Mouse (Mus musculus): Measurements from ENCODE around the gene Ifi211.
"Not testable (repeated sequence)": the region's sequence is repeated elsewhere in the genome, so short reads cannot be mapped to it uniquely, and the experiment has no call there.

DNA sequence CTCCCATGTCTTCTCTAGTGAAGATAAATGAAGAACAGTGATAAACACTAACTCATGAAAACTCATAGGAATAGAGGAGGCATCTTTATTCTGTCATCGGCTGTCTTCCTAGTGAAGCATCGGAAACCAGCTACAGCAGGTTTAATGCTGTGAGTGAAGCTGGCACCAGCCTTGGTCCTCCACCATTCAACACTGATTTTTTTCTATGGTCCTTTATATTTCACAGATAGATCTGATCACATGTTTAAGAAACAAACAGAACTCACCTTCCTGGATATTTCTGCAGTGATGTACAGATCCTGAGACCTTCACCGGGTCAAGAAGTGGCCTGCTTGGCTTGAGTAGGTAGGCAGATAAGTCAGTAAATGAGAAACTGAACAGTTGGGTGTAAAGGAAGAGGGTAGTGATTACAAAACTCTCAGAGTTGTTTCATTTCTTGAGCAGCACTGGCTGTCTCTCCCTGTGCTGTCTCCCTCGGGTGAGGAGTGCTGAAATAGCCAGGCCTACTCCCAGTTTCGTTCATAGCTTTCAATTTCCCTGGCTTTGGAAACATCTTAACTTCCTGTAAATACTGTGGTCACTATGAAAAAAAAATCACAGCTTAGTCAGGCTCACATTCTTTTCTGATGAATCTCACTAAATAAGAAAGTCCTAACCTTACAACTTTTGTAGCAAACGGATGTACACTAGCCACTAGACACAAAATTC lies at the start of gene Ifi211:
- TF ChIP-seq GATA1, TAL1 (IDR thresholded peaks at IDR 0.05; ENCODE audit: low read length): not testable (repeated sequence)

Data from erythroblast, embryonic 14.5 days (primary cell).